Mouse (Mus musculus): Measurements from ENCODE around the gene AI837181. TPM values are rescaled to one million over a fixed set of nuclear protein-coding genes. Genes with fewer than 3 reads are reported as not detected.
"Not testable (repeated sequence)": the region's sequence is repeated elsewhere in the genome, so short reads cannot be mapped to it uniquely, and the experiment has no call there.

Gene AI837181
- polyA plus RNA-seq (2016; fragmentation: Nextera tagmentation; extraction: Ambion mirVana): 59.0 and 59.6 TPM in 2 replicates

DNA sequence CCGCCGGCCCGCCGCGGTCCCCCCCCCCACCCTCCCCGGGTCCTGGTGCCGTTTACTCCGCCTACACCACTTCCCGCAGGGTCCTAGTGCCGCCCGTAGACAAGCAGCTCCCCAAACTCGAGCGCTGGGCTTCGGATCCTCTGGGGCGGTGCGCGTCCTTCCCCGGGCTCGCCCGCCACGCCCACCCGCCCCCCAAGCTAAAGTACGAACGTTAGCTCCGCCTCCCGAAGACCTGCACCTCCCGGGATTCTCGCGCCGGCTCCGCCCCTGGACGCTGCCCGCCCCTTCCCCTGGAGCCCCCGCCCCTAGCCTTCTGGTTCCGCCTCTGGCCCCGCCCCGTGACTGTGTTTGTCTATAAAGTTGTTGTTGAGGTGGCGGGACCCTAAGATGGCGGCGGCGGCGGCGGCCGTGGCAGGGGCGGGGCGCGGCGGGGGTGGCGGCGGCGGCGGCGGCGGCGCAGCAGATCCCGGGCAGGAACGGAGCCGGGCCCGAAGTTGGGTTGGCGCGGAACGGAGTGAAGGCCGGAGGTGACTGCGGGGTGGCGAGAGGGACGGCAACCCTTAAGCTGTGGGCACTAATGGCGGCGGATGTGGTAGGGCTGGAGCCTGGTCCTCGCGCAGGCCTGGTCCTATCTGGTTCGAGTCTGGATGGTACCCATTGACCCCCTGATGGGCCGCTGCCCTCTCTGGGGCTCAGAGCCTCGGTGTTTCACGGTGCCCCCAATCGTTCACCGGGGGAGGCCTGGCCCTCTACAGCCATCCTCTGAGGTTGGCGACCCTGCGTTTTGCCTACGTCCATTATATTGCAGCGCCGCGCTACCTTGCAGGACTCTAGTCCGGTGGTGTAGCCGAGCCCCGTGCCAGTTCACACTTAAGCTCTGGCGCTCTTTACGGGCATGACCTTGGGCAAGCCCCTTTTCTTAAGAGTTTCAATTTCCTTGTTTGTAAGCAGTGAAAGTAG is at the start of gene AI837181, which contains the start of gene Drap1:
TSS of gene AI837181 (plus strand) at position 363 of the 960 bp plus-strand sequence.
TSS of gene Drap1 (minus strand) at position 198 of the 960 bp plus-strand sequence.
- no peaks in the 10 kb centered on the region for H3K9me3 ChIP-seq (replicated peaks)
- peak; percentile 90 for ATAC-seq (ENCODE audit: low FRiP score)
- H3K4me1 ChIP-seq: peaks cover 36% of the 10 kb centered on the region
- no peaks in the 10 kb centered on the region for H3K27me3 ChIP-seq
- peaks cover 46% of the 10 kb centered on the region for H3K36me3 ChIP-seq
- under 1% methylated on average over 51 of the region's 87 CpGs for WGBS
- peak within 1 kb of the TSS; percentile 90 for H3K9ac ChIP-seq
- H3K4me2 ChIP-seq (replicated peaks): peak within 1 kb of the TSS; percentile 88
- H3K4me3 ChIP-seq: peak within 1 kb of the TSS; percentile 77
- H3K27ac ChIP-seq: peak within 1 kb of the TSS; percentile 94

DNA sequence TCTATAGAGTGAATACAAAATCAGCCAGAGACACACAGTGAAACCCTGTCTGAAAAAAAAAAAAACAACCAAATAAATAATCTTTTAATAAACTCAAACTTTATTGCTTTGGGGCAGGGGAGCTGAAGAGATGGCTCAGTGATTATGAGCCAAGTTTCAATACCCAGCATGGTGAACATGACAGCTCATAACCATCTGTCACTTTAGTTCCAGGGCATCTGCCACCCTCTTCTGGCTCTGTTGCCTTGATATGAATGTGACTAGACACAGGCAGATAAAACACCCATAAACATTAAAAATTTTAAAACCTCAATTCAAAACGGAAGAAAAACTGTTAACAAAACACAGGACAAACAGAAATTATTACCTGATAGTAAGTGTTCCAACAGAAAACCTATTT is 47.5 kb upstream of the AI837181 start:
- Histone ChIP-seq H3K4me1 (no peaks in the 10 kb centered on the region), H3K4me3 (no peak overlapping the region), H3K36me3 (peaks cover 83% of the 10 kb centered on the region), H3K9ac (no peak overlapping the region), H3K27me3 (no peaks in the 10 kb centered on the region), H3K27ac (no peak overlapping the region), H3K4me2 (replicated peaks) (no peak overlapping the region), H3K9me3 (replicated peaks) (no peaks in the 10 kb centered on the region)
- ATAC-seq (ENCODE audit: low FRiP score): no peak
- WGBS: 91% methylated on average over 1 of the region's 1 CpGs

DNA sequence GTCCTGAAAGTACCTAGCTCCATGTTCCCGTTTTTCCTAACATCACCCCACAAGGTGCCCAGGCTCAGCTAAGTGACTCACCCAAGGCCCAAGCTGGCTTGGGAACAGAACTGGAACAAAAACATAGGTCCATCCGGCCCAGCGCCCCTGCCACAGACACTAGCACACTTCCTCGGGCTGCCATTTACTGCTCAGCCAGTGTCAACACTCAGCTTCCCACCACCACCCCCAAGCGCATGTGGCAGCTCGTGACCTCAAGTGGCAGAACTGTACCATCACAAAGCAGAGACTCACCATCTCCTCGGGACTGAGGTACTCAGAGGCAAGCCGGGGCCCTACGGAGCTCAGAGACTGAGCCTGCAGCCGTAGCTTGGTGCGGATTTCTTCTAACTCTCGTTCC is 41.6 kb upstream of the AI837181 start:
- Histone ChIP-seq H3K36me3 (peaks cover 67% of the 10 kb centered on the region), H3K27ac (no peak overlapping the region), H3K27me3 (no peaks in the 10 kb centered on the region), H3K9ac (no peak overlapping the region), H3K9me3 (replicated peaks) (no peaks in the 10 kb centered on the region), H3K4me3 (no peak overlapping the region), H3K4me2 (replicated peaks) (no peak overlapping the region), H3K4me1 (peaks cover 16% of the 10 kb centered on the region)
- no peak for ATAC-seq (ENCODE audit: low FRiP score)
- WGBS: 96% methylated on average over 12 of the region's 12 CpGs

DNA sequence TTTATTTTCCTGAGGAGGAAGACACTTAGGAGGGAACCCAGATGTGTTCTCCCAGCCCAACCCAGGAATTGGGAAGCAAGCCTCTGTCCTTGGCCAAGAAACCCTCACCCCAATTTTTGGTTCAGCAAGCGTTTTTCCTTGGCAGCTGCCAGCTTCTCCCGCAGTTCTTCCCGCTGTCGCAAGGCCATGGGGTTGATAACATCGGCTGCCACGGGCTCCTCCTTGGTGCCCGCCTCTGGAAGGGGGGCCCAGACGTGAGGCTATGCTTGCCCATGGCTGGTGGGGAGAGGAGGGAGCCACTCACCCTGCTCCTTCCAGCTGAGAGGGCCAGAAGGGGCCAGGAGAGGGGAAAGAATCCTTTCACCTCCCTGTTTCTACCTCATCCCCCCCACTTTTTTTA is 40.2 kb upstream of the AI837181 start:
- no peak for ATAC-seq (ENCODE audit: low FRiP score)
- Histone ChIP-seq H3K9me3 (replicated peaks) (no peaks in the 10 kb centered on the region), H3K4me2 (replicated peaks) (no peak overlapping the region), H3K9ac (no peak overlapping the region), H3K4me3 (no peak overlapping the region), H3K27ac (no peak overlapping the region), H3K27me3 (no peaks in the 10 kb centered on the region), H3K36me3 (peaks cover 53% of the 10 kb centered on the region), H3K4me1 (peaks cover 23% of the 10 kb centered on the region)
- 92% methylated on average over 8 of the region's 8 CpGs for WGBS

DNA sequence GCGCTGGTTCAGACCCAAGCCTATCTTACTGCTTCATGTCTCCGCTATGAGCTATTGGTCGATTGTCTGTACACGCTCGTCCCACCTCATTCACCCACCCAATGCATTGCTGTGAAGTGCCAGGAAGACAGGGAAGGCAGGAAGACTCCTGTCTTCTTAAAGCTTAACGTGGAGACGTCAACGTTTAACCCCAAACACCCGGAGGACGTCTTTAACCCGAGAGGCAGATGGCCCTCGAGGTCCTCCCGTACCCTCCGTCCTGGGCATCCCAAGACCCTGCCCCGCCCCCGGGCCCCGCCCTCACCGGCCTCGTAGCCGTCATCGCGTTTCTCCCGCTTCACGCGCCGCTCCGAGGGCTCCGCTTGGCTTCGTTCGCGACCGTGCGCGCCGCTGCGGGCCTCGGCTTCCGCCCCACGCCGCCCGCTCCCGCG is 36.9 kb upstream of the AI837181 start:
- WGBS: under 1% methylated on average over 43 of the region's 43 CpGs
- peak overlapping the region; percentile 89 for H3K27ac ChIP-seq
- ATAC-seq (ENCODE audit: low FRiP score): peak; percentile 59
- no peaks in the 10 kb centered on the region for H3K9me3 ChIP-seq (replicated peaks)
- H3K4me2 ChIP-seq (replicated peaks): peak overlapping the region; percentile 97
- H3K36me3 ChIP-seq: peaks cover 20% of the 10 kb centered on the region
- H3K4me1 ChIP-seq: peaks cover 31% of the 10 kb centered on the region
- no peaks in the 10 kb centered on the region for H3K27me3 ChIP-seq
- peak overlapping the region; percentile 100 for H3K4me3 ChIP-seq
- H3K9ac ChIP-seq: peak overlapping the region; percentile 98

DNA sequence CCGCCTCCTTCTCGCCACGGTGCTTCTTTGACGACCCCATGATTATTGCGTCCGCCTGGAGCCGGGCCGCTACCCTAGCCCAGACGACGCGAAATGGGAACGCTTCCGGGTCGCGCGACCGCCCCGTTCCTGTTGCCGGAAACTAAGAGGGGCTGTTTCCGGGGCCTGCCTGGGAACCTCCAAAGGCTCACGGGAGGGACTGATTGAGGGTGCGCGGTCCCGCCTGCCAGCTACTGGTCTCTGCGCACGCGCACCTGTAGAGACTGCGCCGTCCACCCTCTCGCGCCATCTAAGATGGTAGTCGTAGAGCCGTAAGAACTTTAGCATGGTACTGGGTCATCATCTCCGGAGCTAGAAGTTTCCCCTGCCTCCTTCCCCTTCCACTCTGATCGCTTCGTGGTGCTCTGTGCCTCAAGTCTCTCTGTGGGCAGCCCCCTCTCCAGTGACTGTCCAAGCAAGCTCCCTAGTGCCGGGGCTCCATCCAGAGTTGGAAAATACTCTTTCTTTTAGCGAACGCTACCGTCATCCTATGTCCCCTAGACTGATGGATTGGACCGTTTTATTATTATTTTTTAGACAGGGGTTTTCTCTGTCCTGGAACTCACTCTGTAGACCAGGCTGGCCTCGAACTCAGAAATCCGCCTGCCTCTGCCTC is 36.2 kb upstream of the AI837181 start, which contains the start of gene Sart1:
TSS of gene Sart1 (minus strand) at position 116 of the 655 bp plus-strand sequence.
- H3K9ac ChIP-seq: peak within 1 kb of the TSS; percentile 98
- peak within 1 kb of the TSS; percentile 100 for H3K4me3 ChIP-seq
- 2% methylated on average over 43 of the region's 43 CpGs for WGBS
- H3K4me1 ChIP-seq: peaks cover 31% of the 10 kb centered on the region
- no peaks in the 10 kb centered on the region for H3K27me3 ChIP-seq
- peak; percentile 95 for ATAC-seq (ENCODE audit: low FRiP score)
- peak within 1 kb of the TSS; percentile 89 for H3K27ac ChIP-seq
- H3K36me3 ChIP-seq: peaks cover 13% of the 10 kb centered on the region
- H3K9me3 ChIP-seq (replicated peaks): no peaks in the 10 kb centered on the region
- H3K4me2 ChIP-seq (replicated peaks): peak within 1 kb of the TSS; percentile 97

DNA sequence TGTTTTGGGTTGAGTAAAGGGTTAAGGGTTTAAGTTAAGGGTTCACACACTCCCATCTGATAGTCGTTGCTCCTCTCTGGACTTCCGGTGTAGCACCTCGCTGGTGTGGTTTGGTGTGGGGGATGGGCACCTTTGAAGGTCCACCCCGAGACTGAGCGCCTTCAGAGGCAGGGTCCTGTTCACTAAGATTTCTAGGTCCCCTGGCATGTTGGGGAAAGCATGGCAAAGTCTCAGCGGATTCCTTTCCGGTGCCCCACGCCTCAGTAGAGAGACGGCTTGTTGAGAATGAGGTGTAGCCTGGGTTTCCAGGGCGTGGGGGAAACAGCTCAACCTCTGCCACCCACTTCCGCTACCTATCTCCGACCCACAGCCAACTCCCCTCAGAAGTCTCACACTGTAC is 35.3 kb upstream of the AI837181 start:
- H3K4me3 ChIP-seq: peak overlapping the region; percentile 100
- peaks cover 4% of the 10 kb centered on the region for H3K36me3 ChIP-seq
- H3K27me3 ChIP-seq: no peaks in the 10 kb centered on the region
- WGBS: 56% methylated on average over 12 of the region's 12 CpGs
- no peak for ATAC-seq (ENCODE audit: low FRiP score)
- peak overlapping the region; percentile 79 for H3K9ac ChIP-seq
- H3K9me3 ChIP-seq (replicated peaks): no peaks in the 10 kb centered on the region
- H3K4me1 ChIP-seq: peaks cover 31% of the 10 kb centered on the region
- peak overlapping the region; percentile 26; the same call in 1 of the 2 replicates for H3K27ac ChIP-seq
- H3K4me2 ChIP-seq (replicated peaks): peak overlapping the region; percentile 97

DNA sequence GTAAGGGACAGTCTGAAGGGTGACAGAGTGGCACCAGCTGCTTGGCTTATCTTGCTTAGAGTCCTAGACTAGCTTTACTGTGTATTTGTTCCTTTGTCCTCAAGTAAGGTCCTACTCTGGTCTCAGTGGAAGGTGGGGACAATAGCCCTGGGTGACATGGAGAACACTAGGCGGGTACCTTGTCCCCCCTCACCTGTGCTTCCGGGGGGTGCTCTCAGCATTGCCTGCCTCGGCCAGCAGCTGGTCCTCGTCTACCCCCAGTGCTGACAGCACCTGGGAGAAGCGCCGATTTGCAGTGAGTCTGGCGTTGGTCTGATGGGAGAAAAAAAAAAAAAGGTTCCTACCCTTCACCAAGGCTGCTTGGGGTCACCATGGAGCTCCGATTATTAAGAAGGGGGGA is 34.5 kb upstream of the AI837181 start:
- no peaks in the 10 kb centered on the region for H3K27me3 ChIP-seq
- H3K4me2 ChIP-seq (replicated peaks): peak overlapping the region; percentile 97
- H3K27ac ChIP-seq: no peak overlapping the region; the same call in 1 of the 2 replicates
- H3K36me3 ChIP-seq: no peaks in the 10 kb centered on the region
- peak overlapping the region; percentile 79 for H3K9ac ChIP-seq
- H3K4me3 ChIP-seq: peak overlapping the region; percentile 100
- ATAC-seq (ENCODE audit: low FRiP score): no peak
- H3K9me3 ChIP-seq (replicated peaks): no peaks in the 10 kb centered on the region
- WGBS: 93% methylated on average over 8 of the region's 8 CpGs
- H3K4me1 ChIP-seq: peaks cover 31% of the 10 kb centered on the region

DNA sequence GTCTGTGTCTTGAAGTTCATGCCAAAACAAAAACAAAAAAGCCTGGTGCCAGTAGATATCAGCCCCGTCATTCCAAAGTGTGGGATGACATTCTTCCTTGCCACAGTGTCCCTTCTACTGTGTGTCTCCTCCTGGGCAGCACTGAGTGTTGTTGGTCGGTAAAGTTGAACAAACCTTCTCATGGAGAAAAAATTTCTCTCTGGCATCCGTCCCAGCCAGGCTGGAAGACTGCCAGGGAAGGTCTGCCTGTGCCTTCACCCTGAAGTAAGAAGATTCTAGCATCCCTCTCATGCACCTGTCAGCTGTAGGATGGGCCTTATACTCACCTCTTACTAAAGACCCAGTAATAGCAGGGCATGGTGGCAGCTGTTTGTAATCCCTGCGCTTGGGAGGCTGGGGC is 32.1 kb upstream of the AI837181 start:
- H3K4me3 ChIP-seq: no peak overlapping the region
- no peak overlapping the region for H3K9ac ChIP-seq
- peaks cover 15% of the 10 kb centered on the region for H3K4me1 ChIP-seq
- no peaks in the 10 kb centered on the region for H3K36me3 ChIP-seq
- H3K9me3 ChIP-seq (replicated peaks): no peaks in the 10 kb centered on the region
- WGBS: 72% methylated on average over 4 of the region's 4 CpGs
- no peak overlapping the region for H3K27ac ChIP-seq
- no peak overlapping the region for H3K4me2 ChIP-seq (replicated peaks)
- no peaks in the 10 kb centered on the region for H3K27me3 ChIP-seq
- ATAC-seq (ENCODE audit: low FRiP score): no peak

DNA sequence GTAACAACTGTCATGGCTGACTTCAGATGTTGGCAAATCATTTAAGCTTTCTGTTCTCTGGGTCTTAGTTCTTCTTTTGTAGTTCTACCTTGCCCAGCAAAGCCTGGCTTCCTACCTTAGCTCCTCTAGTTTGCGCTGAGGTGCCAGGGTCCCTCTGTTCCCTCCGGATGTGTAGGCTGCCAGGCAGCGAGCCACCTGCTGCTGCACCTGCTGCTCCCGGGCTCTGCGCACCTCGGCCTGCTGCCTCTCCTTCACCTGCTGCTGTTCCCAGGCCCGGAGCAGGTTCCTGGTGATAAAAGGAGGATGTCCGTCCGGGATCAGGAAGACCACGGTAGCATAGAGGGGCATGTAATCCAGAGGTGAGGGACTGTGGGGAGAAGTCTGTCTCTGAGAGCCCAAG is 30.8 kb upstream of the AI837181 start:
- H3K4me1 ChIP-seq: peaks cover 13% of the 10 kb centered on the region
- H3K9me3 ChIP-seq (replicated peaks): no peaks in the 10 kb centered on the region
- H3K9ac ChIP-seq: 0 out of 2 replicates have a peak overlapping the region, but pooled peaks have one; percentile 18
- no peaks in the 10 kb centered on the region for H3K36me3 ChIP-seq
- H3K27me3 ChIP-seq: no peaks in the 10 kb centered on the region
- 55% methylated on average over 10 of the region's 10 CpGs for WGBS
- no peak overlapping the region for H3K4me3 ChIP-seq
- no peak overlapping the region for H3K4me2 ChIP-seq (replicated peaks)
- no peak overlapping the region for H3K27ac ChIP-seq
- no peak for ATAC-seq (ENCODE audit: low FRiP score)

DNA sequence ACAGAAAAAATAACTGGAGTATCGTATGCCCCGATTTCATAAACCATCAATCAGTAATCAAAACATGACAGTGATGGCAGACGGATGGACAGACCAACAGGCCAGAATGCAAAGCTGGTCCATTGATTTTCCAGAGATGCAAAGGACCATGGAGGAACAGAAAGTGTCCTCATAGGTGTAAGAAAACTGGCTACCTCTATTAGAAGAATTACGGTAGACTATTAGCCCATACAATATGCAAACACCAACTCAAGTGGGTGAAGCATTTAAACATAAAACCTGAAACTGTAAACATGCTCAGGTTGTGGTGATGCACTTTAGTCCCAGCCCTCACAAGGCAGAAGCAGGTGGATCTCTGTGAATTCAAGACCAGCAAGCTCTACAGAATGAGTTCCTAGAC is 29.6 kb upstream of the AI837181 start:
- H3K9me3 ChIP-seq (replicated peaks): no peaks in the 10 kb centered on the region
- no peak overlapping the region for H3K4me2 ChIP-seq (replicated peaks)
- no peak for ATAC-seq (ENCODE audit: low FRiP score)
- H3K27ac ChIP-seq: no peak overlapping the region
- H3K4me3 ChIP-seq: no peak overlapping the region
- peaks cover 1% of the 10 kb centered on the region for H3K4me1 ChIP-seq
- H3K27me3 ChIP-seq: no peaks in the 10 kb centered on the region
- WGBS: 70% methylated on average over 4 of the region's 4 CpGs
- H3K9ac ChIP-seq: no peak overlapping the region
- no peaks in the 10 kb centered on the region for H3K36me3 ChIP-seq

DNA sequence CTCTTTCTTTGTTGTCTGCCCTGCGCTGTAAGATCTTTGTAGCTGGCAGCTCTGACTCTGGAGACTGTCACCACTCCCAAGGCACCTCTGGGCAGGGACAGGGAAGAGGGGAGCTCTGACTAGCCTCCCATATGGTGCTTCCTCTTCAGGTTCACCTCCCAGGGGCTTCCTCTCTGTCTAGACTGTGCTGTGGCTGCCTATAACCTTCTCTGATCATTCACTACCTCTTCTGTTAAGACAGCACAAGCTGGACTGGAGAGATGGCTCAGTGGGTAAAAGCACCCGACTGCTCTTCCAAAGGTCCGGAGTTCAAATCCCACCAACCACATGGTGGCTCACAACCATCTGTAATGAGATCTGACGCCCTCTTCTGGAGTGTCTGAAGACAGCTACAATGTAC is 23.9 kb upstream of the AI837181 start:
- WGBS: 75% methylated on average over 4 of the region's 4 CpGs
- not testable (repeated sequence) for H3K9ac ChIP-seq

More for the DNA sequence above, 23.9 kb upstream of the AI837181 start:
- not testable (repeated sequence) for H3K4me3 ChIP-seq; H3K4me2 ChIP-seq (replicated peaks); H3K4me1 ChIP-seq; H3K36me3 ChIP-seq; H3K27ac ChIP-seq; H3K27me3 ChIP-seq; ATAC-seq (ENCODE audit: low FRiP score); H3K9me3 ChIP-seq (replicated peaks)

Measured in hindbrain, embryonic 12.5 days (tissue).